ENCODE assay signal across 31 mouse cellular contexts in genomic region chr3:120774951-120775350, GRCm38 (mm10).
"Had no signal": no experiment of that assay in that cellular context is flagged by ENCODE, and none has a peak within 500 bp of the region (broad histone marks: within the 10 kb centered on the region; RNA-seq: fewer than 3 reads in every experiment).

No protein-coding gene starts in this region.

- H3K9ac ChIP-seq: heart, embryonic 12.5 days; heart, embryonic 13.5 days; heart, embryonic 15.5 days; hindbrain, embryonic 12.5 days; hindbrain, embryonic 13.5 days; hindbrain, embryonic 14.5 days; hindbrain, embryonic 15.5 days; intestine, embryonic 15.5 days had no signal

- H3K27me3 ChIP-seq: heart, embryonic 12.5 days; heart, embryonic 13.5 days; heart, embryonic 15.5 days; hindbrain, embryonic 12.5 days; hindbrain, embryonic 13.5 days; hindbrain, embryonic 15.5 days; intestine, embryonic 15.5 days had no signal

- ATAC-seq: hindbrain, embryonic 16.5 days; hindbrain, postnatal 0 days; inflammation-experienced regulatory T-cells, adult 6 months; intestine, embryonic 15.5 days; intestine, embryonic 16.5 days; intestine, postnatal 0 days had no signal

- H3K9me3 ChIP-seq: heart, embryonic 10.5 days; heart, embryonic 12.5 days; heart, embryonic 13.5 days; heart, embryonic 15.5 days; hindbrain, embryonic 10.5 days; hindbrain, embryonic 12.5 days; hindbrain, embryonic 13.5 days; hindbrain, embryonic 15.5 days; intestine, embryonic 15.5 days had no signal

- H3K4me2 ChIP-seq: heart, embryonic 11.5 days; heart, embryonic 12.5 days; heart, embryonic 13.5 days; heart, embryonic 15.5 days; hindbrain, embryonic 12.5 days; hindbrain, embryonic 13.5 days; hindbrain, embryonic 14.5 days; hindbrain, embryonic 15.5 days; intestine, embryonic 15.5 days had no signal

- H3K27ac ChIP-seq: heart, embryonic 10.5 days; heart, embryonic 13.5 days; heart, embryonic 15.5 days; hindbrain, embryonic 10.5 days; hindbrain, embryonic 12.5 days; hindbrain, embryonic 13.5 days; hindbrain, embryonic 14.5 days; hindbrain, embryonic 15.5 days; hindbrain, postnatal 0 days; intestine, embryonic 15.5 days; kidney, postnatal 0 days; layer of hippocampus, adult 2 months; left cerebral cortex, adult 2 months had no signal

- H3K4me3 ChIP-seq: heart, embryonic 10.5 days; heart, embryonic 12.5 days; heart, embryonic 13.5 days; heart, embryonic 15.5 days; hindbrain, embryonic 10.5 days; hindbrain, embryonic 12.5 days; hindbrain, embryonic 13.5 days; hindbrain, embryonic 15.5 days; intestine, embryonic 15.5 days; layer of hippocampus, adult 2 months; left cerebral cortex, adult 2 months had no signal

- DNase-seq: heart, postnatal 10 days; heart, postnatal 14 days; heart, postnatal 36 days; heart, postnatal 4 days; kidney, adult 11 months; kidney, adult 18-20 months; kidney, adult 2 months; kidney, adult 9 months; kidney, postnatal 25 days; kidney, postnatal 36 days; layer of hippocampus, adult 9-11 months; layer of hippocampus, postnatal 36 days had no signal

- H3K4me1 ChIP-seq: heart, embryonic 10.5 days; heart, embryonic 12.5 days; heart, embryonic 13.5 days; heart, embryonic 15.5 days; hindbrain, embryonic 10.5 days; hindbrain, embryonic 12.5 days; hindbrain, embryonic 13.5 days; hindbrain, embryonic 15.5 days; intestine, embryonic 15.5 days had no signal

- H3K36me3 ChIP-seq: heart, embryonic 10.5 days; heart, embryonic 12.5 days; heart, embryonic 13.5 days; heart, embryonic 15.5 days; hindbrain, embryonic 10.5 days; hindbrain, embryonic 12.5 days; hindbrain, embryonic 13.5 days; hindbrain, embryonic 15.5 days; intestine, embryonic 15.5 days had no signal
